Mouse (Mus musculus): ENCODE measurements around the gene Ptchd1. TPM values are rescaled to one million over a fixed set of nuclear protein-coding genes. Genes with fewer than 3 reads are reported as not detected.

Gene Ptchd1
- polyA plus RNA-seq (2012; rRNA removed) = 2.5 and 4.0 TPM in 2 replicates

DNA sequence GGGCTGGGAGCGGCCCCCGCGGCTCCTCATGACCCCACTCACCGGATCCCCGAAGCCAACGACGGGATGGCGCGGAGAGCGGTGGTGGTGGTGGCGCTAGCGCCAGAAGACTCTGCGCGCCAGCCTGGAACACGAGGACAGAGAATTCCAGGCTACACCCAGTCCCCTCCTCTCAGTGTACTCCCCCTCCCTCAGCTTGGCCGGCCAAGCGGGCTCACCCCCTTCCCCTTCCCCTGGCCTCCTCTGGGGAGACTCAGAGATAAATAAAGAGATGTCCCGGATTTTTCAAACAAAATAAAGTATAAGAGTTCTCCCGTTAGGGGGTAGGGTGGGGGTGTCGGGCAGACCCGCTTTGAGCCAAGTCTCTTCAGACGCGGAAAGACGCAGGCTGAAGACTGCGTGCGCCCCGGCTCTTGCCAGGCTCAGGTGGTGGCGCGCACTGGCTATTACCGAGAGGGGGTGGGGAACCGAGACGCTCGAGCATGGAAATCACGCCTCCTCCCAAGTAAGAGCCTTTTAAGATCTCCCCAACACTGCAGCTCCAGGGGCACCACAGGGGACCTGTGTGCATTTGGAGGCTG is at the start of gene Ptchd1:
Gene Ptchd1, minus strand, starts transcription at position 114 of the 581 bp plus-strand sequence.
- peak; percentile 23 for DNase-seq (ENCODE audit: low spot score)

GRCm38 (mm10) chrX:155657971-155658370 is 34.4 kb upstream of the Ptchd1 start:
- no peak for DNase-seq (ENCODE audit: low spot score)

DNA sequence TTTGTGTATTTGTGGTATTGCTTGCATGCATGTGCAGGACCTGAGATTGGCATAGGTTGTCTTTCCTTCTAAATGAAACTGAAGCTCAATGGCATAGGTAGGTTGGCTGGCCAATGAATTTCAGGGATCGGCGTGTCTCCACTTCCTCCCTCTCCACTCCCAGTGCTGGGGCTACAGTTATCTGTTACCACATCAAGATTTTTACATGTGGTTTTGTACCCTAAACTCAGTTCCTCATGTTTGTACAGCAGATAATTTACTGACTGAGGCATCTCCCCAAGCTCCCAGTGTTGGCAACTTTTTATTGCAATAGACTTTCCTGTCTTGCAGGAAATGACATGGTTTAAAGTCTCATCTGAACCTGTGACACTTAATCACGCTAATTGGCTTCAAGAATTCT is 22.4 kb upstream of the Ptchd1 start:
- DNase-seq (ENCODE audit: low spot score) = no peak

GRCm38 (mm10) chrX:155643975-155644374 is 20.4 kb upstream of the Ptchd1 start:
- DNase-seq (ENCODE audit: low spot score) = no peak

DNA sequence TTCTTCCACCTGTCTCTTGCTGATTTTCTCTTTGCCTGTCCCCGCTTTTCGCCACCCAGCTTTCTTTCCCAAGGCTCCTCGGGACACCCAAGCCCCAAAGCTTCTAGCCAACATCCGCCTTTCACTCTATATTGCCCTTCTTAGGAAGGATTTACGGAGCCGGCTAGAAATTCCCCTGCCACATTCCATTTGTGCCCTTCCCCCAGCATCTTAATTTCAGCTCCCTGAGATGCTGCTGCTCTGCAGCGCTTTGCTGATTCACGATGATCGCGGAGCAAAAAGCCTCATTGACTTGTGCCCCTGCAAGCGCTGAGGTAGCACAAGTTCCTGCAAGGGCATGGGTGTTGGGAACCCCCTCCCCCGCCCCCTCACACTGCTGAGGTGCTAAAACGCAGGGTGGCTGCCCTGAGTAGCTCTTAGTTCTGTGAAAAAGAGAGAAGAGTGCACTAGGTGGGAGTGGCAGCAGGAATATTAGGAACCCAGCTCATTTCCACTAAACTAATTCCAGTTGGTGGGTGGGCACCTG is 2.1 kb upstream of the Ptchd1 start:
- DNase-seq (ENCODE audit: low spot score) = no peak

GRCm38 (mm10) chrX:155624895-155625294 is 1.3 kb upstream of the Ptchd1 start:
- DNase-seq (ENCODE audit: low spot score) = no peak

- no peak for DNase-seq (ENCODE audit: low spot score)
These were observed 777 bp upstream of the Ptchd1 start, which contains the start of gene Gm15155 for GRCm38 (mm10) chrX:155624341-155624841. TSS of gene Gm15155 (plus strand) at chrX:155624741.

- DNase-seq (ENCODE audit: low spot score) = peak; percentile 20
These were observed 534 bp downstream of the Ptchd1 start for GRCm38 (mm10) chrX:155622961-155623599.

DNA sequence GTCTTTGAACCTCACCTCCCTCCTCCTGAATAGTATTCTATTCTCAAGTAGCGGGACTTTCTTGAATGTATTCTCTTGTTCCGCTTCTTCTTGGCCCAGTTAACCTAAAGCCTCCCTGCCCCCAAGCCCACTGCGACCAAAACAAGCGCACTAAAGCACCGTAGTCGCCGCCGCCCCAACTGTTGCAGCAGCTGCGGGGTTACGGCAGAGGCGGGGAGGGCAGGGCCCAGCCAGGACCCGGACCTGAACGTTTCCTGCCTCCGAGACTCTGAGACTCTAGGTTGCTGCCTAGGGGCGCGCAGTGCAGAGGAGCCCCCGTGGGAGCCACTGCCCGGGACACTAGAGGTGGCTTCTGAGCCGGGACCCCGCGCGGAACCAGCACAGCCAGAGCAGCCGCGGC is 1.1 kb downstream of the Ptchd1 start:
- no peak for DNase-seq (ENCODE audit: low spot score)

GRCm38 (mm10) chrX:155601196-155601595 is 22.4 kb downstream of the Ptchd1 start:
- DNase-seq (ENCODE audit: low spot score) = no peak

DNA sequence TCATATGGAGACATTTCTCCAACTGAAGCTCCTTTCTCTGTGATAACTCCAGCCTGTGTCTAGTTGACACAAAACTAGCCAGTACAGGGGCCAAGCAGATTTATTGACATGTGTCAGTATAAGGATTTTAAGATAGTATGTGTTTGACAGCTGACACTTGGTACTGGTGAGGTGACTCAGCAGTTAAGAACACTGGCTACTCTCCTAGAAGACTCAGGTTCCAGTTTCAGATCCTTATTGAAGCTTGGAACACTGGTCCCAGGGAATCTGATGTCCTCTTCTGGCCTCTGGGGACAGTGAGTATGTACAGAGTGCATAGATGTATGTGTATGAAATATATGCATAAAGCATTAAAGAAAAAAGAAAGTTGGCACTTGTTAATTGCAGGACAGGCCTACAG is 27.2 kb downstream of the Ptchd1 start:
- DNase-seq (ENCODE audit: low spot score) = no peak

- no peak for DNase-seq (ENCODE audit: low spot score)
These were observed 28.9 kb downstream of the Ptchd1 start for GRCm38 (mm10) chrX:155594685-155595084.

DNA sequence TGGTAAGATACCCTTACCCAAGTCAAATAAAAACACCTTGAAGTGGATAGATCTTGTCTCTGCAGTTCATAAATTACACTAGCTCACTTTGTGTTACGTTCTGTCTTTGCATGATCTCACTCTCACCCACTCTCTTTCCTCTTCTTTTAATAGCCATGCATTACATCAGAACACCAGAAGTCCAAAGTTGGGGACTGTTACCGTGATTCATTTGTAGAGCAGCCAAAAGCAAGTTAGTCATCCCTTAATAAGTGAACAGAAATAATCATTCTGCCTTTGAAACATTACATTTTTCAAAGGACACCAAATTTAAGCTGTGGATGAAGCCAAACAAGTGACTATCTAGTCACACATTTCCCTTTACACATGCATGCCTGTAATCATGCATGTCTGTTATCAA is 31.1 kb downstream of the Ptchd1 start:
- no peak for DNase-seq (ENCODE audit: low spot score)

- DNase-seq (ENCODE audit: low spot score) = no peak
These were observed 32.1 kb downstream of the Ptchd1 start for GRCm38 (mm10) chrX:155591490-155591889.

- no peak for DNase-seq (ENCODE audit: low spot score)
These were observed 39.0 kb downstream of the Ptchd1 start for GRCm38 (mm10) chrX:155584586-155584985.

DNA sequence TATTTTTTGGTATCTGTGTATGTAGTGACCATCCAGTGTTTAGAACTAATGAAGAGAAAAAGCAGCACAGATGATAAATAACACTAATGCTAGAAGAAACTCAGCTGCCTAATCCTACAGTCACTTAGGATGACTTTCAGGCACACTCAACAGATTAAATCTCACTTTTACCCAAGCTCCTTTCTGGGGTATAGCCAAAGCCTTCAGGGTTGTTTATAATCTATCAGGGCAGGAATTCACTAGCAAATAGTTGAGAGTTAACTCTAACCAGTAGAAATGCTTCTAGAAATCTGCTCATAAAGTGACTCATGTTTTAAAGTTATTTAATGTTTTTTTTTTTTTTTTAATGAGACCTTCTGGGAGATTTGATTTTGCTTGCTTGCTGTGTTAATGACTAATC is 43.8 kb downstream of the Ptchd1 start:
- no peak for DNase-seq (ENCODE audit: low spot score)

GRCm38 (mm10) chrX:155572396-155572795 is 51.2 kb downstream of the Ptchd1 start:
- no peak for DNase-seq (ENCODE audit: low spot score)

DNA sequence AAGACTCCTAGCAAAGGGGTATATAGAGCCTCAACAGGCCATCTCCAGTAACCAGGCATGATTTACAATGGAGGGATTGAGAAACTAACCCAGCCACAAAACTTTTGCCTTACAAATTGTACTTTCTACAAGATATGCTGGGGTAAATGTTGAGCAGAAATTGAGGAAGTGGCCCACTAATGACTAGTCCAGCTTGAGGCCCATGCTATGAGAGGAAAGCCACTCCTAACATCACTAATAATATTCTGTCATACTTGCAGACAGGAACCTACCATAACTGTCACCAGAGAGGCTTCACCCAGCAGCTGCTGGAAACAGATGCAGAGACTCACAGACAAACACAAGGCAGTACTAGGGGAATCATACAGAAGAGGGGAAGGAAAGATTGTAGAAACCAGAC is 79.8 kb downstream of the Ptchd1 start:
- DNase-seq (ENCODE audit: low spot score) = no peak

Other genes with a start within 250 kb of the Ptchd1 start
- 0.27 TPM in 1 of 2 replicates, not detected in the other for gene Gm15155, start 927 bp upstream of the Ptchd1 start, polyA plus RNA-seq (2012; rRNA removed)